Mouse (Mus musculus) forelimb bud, embryonic 11.5 days (tissue): ENCODE measurements around the gene Lsm12.

Source experiments
- DNase-seq: peaks from one replicate; pipeline ENCODE4 v3.0.0-alpha.2; 2012; ENCODE audit warnings: low read depth, low spot score

The Lsm12 gene

GRCm38 (mm10) chr11:102117386-102117785 is 67.7 kb downstream of the Lsm12 start:
- no peak for DNase-seq

- DNase-seq = no peak
Measured at GRCm38 (mm10) chr11:102116241-102116640, 68.9 kb downstream of the Lsm12 start.
